Mouse (Mus musculus) adrenal gland, postnatal 10 days (tissue): ENCODE results near the gene Timp2. TPM values are rescaled to one million over a fixed set of nuclear protein-coding genes. Genes with fewer than 3 reads are reported as not detected.

ENCODE experiments used
- total RNA-seq, 2 experiments: library from RNA; stranded (reverse); gene quantifications; 2 replicates each; pipeline ENCODE4 v1.2.3; 2021

Gene Timp2
- total RNA-seq, 2 experiments from 2014 or later: 101 to 111 TPM

Other genes with a start within 250 kb of the Timp2 start
- under 1 TPM; 0.03 to 0.09 TPM for gene Dnah17, start 225.1 kb downstream of the Timp2 start, total RNA-seq
- gene Cyth1, start 107.1 kb downstream of the Timp2 start, total RNA-seq: 10 to 100 TPM; 51.0 to 56.2 TPM
- gene Usp36, start 65.5 kb downstream of the Timp2 start, total RNA-seq: 10 to 100 TPM; 18.1 to 20.3 TPM
- gene Cep295nl, start 13.2 kb downstream of the Timp2 start, total RNA-seq: 1 to 10 TPM in 1 of 2 experiments, under 1 TPM in 1; 0.60 to 1.2 TPM
- 10 to 100 TPM; 55.4 to 58.3 TPM for gene Lgals3bp, start 46.4 kb upstream of the Timp2 start, total RNA-seq
- gene Cant1, start 63.3 kb upstream of the Timp2 start, total RNA-seq: 10 to 100 TPM; 29.7 to 29.8 TPM
- 10 to 100 TPM; 27.7 to 28.7 TPM for gene C1qtnf1, start 72.5 kb upstream of the Timp2 start, total RNA-seq
- gene Engase, start 121.1 kb upstream of the Timp2 start, total RNA-seq: 10 to 100 TPM; 12.7 to 16.3 TPM